Mouse (Mus musculus) lung, postnatal 36 days (tissue): Measurements from ENCODE around the gene Avil.

Source experiments
- DNase-seq: peaks from one replicate; pipeline ENCODE4 v3.0.0; 2022; ENCODE audit warnings: mixed read lengths

Gene Avil

GRCm38 (mm10) chr10:127000529-127000928 is at the start of gene Avil:
Gene Avil (plus strand): TSS chr10:127000709.
- DNase-seq: no peak

DNA sequence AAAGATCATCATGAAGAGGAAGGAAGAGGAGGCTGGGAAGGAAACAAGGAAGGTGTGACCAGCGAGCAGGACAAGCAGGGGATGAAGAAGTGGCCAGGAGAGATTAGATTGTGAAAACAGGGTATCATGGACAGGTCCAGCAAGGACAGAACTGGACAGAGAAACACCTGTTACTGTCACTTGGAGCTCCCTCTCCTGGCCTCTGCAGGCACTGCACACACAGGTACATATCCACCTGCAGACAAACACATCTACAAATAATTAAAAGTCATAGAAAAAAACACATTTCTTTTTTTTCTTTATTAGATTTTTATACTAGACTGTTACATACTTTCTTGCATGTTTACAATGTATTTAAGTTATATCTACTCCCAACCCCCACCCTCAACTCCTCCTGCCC is 48.1 kb upstream of the Avil start:
- no peak for DNase-seq

DNA sequence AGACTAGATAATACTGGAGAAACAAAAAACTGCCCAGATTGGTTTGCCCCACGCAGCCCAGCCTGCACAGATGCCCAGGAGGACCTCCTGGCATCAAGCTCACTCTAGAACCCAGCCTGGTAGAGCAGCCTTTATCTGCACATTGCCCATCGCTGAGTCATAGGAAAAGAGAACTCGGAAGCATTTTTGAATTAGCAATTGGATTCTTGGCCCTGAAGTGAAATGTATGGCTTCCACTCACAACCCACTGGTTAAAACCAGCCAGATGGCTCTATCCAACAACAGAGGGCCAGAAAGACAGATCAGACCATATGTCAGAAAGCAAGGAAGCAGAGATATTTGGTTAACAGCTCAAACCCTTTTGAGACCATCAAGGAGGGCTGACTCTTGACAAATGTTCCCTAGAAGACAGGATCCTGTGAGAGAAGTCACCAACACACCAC is 47.5 kb upstream of the Avil start:
- no peak for DNase-seq

DNA sequence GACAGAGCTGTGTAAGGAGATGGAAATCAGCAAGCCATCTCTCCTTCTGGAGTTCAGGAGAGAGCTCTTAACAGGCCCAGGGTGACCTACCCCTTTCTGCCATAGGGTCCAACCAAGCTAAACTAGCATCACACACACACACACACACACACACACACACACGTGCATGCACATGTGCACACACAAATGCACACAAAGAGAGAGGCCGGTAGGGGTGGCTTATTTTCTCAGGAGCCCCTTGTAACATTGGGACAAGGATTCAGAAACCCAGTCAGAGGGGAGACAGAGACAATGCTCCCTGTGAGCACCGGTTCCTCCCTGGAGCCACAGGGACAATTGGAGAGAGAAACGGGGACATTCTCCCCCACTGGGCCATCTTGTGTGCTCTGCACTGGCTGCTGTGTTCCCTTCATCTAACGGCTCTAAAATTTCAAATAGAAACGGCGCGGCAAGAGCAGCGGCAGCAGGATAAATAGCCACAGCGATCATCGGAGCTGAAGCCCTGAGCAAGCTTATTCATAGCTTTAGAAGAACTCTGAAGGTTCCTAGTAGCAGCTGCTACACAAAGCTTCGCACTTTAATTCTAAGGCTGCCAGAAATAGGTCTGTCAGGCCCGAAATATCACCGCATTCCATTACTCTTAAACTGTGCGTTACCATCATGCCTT is 43.7 kb upstream of the Avil start:
- DNase-seq: no peak

DNA sequence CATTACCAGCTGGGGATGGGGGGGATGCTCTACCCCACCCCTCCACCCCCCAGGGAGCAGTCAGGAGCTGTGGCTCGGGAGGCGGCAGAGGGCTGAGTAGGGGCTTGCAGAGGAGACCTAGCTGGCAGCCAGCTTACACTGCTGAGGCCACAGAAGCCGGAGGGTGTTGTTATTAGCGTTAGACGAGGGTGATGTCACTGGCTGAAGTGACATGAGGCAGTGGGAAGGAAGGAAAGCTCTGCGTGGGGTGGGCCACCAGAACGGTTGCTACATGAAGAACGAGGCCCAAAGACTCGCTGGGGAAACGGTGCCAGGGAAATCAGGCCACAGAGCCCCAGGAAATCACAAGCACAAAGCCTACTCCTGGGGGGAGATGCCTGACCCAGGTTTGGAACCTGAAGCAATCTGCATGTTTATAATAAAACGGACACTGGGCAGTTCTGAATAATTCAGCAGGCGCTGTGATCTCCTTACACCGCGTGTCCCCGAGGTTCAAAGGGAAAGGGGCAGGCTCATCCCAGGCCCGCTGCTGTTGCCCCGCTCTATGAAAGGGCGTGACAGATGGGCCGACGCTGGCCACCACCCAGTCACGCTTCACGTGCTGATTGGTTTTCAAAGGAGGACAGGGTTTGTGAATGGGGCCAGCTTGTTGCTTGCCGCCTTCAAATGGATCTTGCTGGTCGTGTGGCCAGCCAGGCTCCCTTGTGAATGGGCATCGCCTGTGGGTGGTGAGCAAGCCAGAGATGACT is 43.0 kb upstream of the Avil start:
- DNase-seq: peak; percentile 73

DNA sequence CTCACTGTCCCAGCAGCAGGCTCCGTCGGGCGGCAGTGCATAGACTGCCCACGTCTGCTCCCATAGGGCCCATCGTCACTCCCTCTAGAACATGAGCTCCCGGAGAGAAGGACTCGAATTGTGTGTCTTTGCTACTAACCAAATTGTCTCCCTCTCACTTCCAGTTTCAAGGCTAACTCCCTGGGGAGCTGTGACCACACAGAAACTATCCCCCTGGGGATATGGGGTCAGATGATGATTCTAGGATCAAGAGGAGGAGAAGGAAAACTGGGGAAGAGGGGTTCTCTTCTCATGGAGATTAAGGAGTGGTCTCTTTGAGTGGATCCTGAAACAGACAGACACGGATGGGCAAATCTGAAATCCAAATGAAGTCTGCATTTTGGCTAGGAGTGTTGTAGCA is 40.0 kb upstream of the Avil start:
- no peak for DNase-seq

- DNase-seq: peak; percentile 68
Observed at GRCm38 (mm10) chr10:126961757-126962156, 38.8 kb upstream of the Avil start.

GRCm38 (mm10) chr10:126962271-126962965 is 38.1 kb upstream of the Avil start:
- peak; percentile 76 for DNase-seq

DNA sequence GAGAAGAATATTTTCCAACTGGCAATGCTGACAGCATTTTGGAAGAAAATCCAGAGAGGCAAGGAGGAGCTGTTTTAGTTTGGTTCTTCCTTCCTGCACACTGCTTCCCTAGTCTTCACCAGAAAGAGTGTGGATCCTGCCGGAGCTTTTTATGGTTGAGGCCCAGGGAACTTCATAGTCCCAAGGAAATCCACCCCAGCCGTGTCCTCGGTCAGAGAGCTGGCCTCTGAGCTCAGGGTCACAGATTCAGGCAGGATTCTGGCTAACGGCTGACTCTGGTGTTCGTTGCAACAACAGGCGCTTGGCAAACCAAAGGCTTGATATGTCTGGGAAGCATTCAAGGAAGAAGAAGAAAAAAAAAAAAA is 37.6 kb upstream of the Avil start:
- DNase-seq: peak; percentile 35

GRCm38 (mm10) chr10:126963821-126964220 is 36.7 kb upstream of the Avil start:
- DNase-seq: no peak

- no peak for DNase-seq
Observed at GRCm38 (mm10) chr10:126971363-126972050, 29.0 kb upstream of the Avil start.

DNA sequence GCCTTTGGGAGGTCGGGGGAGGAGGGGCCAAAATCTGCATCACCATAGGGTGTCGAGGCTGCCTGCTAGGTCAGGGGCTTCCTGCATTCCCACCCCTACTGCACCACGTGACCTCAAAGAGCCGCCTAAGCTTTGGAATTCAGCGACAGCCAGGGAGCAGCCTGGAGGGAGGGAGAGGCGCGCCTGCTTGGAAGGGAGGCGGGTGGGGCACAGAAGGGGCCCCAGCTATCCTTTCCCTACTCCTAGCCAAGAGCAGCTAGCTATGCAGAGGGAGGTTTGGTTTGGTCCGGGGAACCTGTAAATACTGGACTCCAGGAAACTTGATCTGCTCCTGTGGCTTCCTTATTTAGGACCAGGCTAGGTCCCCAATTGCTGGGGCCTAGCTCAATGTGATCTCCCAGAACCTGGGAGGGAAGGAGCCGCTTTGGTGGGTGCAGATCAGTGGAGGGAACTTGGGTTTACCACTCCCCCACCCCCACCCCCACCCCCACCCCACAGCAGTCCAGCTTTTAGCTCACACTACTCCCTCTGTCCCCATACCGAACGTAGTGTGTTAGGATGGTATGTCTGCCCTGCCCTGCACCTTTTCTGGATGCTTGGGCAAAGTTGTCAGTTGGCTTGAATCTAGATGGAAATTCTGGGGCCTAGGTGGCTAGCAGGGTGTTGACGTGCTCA is 28.3 kb upstream of the Avil start:
- peak; percentile 82 for DNase-seq

DNA sequence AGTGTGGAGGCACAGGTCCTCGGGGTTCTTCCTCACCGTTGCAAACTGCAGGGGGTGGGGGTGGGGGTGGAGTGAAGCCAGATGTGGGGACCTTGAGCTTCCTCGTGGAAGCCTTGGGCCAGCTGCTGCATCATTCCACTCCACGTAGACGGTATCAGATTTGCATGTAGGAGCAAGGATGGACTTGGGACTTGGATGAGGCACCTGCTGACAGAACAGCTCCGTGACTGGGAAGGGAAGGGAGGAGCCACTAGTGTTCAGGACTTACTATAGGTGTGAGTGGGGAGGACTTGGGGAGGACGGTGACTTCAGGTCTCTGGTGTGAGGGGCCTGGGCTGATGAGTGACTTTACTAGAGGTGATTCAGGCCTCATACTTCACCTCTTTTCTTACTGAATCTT is 27.5 kb upstream of the Avil start:
- DNase-seq: no peak

- DNase-seq: no peak
Observed at GRCm38 (mm10) chr10:126975706-126976105, 24.8 kb upstream of the Avil start.

DNA sequence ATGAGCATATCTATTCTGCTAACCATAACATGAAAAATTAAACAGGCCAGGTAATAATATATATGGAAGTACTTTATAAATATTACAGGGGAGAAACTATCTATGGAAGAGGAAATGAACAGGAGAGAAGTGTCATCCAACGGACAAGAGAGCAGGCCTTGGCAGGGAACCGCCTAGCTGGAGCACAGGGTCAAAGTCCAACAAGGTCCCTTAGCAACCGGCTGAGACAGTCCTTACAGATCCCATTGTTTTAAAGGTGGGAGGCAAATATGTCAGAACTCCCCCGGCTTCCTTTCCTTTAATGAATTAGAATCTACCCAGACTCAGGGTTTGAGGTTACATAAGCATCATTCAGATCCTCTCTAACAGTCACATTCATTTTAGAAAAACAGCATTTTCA is 23.4 kb upstream of the Avil start:
- no peak for DNase-seq

DNA sequence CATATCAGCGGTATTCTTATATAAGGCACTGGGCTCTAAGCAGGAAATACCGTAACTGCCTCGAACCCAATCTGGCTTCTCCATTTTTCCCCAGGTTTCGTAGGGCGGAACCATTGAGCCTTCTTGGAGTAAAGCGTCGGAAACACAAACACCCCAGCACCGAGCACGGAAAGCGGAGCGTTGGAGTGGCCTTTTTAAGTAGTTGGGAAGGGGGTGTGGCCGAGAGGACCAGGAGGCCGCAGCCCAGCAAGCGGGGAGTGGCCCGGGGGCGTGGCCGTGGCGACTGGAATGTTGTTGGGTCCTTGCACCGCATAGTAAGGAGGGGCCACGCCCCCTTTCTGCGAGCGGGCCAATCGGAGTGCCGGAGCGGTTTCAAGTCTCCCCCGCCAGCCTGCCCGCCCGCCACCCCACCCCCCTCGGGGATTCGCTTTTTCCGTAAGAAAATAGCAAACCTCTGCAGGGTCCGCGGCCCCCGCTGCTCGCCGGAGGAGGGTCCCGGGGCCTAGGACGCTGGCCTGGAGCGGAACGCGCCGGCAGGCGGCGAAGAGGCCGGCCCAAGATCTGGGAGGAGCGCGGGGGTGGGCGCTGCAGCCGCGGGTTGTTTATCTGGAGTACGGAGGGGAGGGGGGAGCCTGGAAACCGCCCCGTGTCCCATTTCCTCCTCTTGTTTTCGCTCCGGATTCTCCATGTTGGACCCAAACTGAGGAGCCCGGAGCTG is 22.1 kb upstream of the Avil start, which contains the start of gene Ctdsp2:
Ctdsp2 (plus strand) TSS at position 441 of the 718 bp plus-strand sequence.
- peak; percentile 100 for DNase-seq

DNA sequence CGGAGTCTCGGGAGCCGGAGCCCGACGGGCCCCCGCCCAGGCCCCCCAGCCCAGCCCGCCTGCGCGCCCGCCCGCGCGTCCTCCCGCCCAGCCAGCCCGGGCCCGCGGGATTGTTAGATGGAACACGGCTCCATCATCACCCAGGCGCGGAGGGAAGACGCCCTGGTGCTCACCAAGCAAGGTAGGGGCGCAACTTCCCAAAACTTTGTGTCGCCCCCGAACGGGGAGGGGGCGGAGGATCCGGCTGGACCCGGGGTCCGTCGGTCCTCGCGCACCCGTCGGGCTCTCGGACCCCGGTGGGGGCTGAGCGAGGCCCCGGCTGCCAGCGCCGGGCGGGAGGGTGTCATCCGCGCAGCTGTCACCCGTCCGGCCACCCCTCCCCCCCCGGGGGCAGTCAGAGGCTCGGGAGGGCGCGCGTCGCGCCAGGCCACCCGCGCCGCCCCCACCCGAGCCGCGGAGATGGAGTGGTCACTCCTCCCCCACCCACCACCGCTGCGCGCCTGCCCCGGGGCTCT is 21.3 kb upstream of the Avil start:
- DNase-seq: peak; percentile 82

GRCm38 (mm10) chr10:126979636-126980151 is 20.8 kb upstream of the Avil start:
- peak; percentile 60 for DNase-seq

DNA sequence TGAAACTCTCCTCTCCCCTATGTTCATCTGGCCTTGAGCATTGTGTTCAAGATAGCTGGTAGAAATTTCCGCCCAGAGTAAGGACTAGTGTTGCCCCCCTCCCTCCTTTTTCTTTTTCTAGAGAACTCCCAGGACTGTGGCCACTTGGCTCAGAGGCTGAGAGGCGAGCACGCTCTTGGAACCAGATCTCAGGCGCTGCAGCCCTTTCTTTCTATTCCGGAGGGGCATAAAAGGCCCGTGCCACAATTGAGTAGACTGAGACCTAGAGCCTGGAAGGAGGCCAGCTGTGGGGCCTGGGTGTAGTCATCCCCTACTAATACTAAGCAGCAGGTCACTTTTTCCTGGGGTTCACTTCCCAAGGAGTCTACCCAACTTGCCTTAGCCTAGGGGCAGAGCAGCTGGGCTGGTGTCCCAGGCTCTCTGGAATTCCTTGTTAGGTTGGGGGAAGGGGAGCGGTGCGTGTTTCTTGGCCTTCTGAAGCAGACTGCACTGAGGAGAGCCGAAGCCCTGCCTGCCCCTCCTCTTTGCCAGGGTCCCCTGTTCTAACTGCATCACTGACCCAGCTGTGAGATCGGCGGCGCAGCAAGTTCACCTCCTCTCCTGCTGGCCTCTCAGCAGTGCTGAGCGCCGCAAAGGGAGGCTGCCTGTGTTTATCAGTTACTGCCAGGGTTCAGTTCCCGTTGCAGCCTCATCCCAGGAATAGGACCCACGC is 20.1 kb upstream of the Avil start:
- DNase-seq: no peak

GRCm38 (mm10) chr10:126980933-126981530 is 19.5 kb upstream of the Avil start:
- no peak for DNase-seq
